Mouse (Mus musculus) frontal cortex, postnatal 36 days (tissue): ENCODE data around the gene Aldh3a2.
A peak's percentile ranks its signal among the peaks of the same experiment; 100 is the strongest.
"Not testable (repeated sequence)": the region's sequence is repeated elsewhere in the genome, so short reads cannot be mapped to it uniquely, and the experiment has no call there.

Experiments used
- DNase-seq, 2 experiments: peaks; one replicate each; pipeline ENCODE4 v3.0.0; 2022; ENCODE audit warnings: low spot score in 2 of 2

The Aldh3a2 gene

DNA sequence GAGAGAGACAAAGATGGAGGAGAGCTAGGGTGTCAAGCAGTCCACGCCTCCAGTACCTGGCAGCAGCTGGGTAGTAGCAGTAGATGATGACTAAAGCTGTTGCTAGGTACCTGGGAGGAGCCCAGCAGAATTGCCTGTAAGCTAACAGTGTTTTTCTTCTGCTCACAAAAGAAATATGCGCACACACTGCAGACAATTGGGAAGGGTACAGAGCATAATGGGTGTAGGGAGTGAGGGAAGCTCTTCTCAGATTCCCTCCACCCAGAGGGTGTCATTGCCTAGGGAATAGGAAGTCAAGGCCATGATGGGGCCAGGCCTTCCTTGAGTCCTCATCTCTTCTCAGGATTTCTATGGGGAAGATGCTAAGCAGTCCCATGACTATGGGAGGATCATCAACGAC lies 51.3 kb downstream of the Aldh3a2 start:
- DNase-seq, result no peak

DNA sequence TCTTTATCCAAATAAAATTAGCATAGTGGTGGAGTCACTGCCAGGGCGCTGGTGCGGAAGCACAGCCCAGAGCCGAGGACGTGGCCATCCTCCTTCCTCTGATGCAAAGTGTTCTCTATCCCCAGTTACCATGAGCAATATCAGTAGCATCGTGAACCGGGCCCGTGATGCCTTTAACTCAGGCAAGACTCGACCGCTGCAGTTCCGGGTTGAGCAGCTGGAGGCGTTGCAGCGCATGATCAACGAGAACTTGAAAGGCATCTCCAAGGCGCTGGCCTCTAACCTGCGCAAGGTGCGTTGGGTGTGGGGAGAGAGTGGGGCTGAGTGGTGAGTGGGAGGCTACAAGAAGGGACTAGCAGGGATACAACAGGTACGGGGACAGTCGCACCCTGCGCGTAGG lies 55.2 kb downstream of the Aldh3a2 start:
- DNase-seq, result no peak

DNA sequence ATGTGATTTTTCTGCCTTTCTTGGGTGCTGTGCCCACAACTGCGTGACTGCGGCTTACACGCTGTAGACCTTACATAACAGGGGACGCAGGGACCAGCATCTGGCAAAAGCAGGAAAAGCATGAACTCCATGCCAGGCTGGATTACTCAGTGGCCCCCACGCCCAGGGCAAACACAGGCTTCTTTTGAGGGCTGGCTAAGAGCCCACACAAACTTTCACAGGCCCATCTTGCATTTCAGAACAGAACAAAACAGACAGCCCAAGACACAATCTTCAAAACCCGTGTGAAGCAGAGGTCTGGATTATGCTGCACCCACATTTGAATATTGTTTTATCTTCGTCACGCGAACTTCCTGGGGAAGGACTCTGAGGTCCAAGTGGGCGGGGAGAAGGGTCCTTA lies 58.9 kb downstream of the Aldh3a2 start:
- no peak for DNase-seq

DNA sequence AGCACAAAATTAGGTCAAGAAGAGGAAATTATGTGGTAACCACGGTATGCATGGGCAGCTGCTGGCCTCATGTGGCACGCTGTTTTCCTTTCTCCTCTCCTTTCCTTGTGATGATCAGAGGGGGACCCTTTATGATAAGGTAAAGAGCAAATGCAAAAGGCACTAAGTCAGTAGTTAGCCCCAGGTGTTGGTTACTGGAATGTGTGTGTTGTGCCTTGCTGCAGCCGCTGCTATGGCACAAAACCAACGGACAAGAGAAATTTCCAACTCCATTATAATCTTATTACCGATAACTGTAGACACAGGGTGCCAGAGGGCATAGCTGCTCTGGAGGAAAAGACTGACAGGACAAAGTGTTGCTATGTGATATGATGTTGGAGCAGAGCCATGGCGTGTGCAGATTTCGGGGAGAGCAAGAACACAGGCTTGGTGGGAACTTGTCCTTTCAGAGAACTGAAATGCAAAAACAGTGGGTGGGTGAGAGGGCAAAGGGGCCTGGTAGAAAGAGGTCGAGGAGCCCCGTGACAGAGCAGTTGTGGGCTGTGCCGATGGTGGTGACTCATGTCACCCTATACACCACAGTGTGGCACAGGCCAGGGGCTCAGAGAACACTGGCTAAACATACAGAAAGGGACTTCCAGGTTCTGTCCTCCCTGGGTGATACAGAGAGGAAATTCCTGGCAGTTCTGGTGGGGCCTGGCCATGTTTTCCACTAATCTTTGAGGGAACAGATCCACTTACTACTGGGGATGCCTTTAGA lies 59.6 kb downstream of the Aldh3a2 start, which contains the start of gene Aldh3a1:
Gene Aldh3a1, plus strand, starts transcription at position 51 of the 760 bp plus-strand sequence.
- no peak for DNase-seq

DNA sequence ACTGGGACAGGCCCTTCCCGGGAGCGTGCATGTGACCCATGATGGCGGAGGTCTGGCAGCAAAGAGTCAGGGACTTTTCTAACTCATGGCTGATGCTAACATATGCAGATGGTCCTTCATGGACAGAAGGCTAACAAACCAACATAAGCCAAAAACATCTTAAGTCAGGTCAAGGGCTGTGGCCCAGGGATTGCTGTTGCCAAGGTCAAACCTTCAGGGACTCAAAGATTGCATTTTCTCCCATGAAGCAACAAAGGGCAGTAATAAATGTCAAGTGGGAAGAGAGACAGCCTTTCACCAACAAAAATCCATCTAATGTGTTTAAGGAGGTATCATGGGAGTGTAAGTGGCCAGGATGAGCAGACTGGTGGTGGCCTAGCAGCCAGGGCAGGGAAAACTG lies 61.1 kb downstream of the Aldh3a2 start:
- no peak for DNase-seq

DNA sequence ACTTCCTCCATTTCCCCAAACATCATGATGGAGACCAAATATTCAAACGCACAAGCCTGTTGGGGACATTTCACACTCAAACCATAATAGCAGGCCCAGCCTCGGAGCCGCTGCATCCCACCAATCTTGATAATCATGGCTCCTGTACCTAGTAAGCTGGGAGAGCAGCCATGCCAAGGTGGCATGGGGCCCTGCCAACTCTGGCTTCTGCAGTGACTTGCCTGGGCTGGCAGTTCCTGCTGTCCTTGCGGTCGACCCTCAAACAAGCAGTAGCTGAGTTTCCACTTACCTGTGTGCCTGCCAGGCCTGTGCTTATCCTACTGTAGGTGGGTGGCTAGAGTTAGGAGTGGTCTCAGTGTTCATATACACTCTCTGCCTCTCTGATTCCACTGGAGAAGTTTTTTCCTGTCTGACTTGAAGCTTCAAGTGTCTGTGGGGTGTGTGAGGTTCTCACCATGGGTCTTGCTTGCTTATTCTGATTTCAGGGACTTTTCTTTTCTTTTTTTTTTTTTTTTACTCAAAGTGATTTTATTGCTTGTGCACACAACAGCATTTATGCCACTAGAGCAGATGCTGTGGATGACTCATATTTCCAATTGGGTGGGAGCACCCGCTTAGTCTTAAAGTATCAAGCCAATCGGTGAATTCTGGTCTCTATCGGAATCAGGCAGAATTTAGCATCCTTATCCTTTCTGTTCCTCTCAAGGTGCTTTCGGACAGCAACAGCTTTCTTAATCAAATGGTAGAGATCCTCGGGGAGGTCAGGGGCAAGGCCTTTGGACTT lies 61.9 kb downstream of the Aldh3a2 start:
- DNase-seq, result peak in 1 of 2 experiments; percentile 49

DNA sequence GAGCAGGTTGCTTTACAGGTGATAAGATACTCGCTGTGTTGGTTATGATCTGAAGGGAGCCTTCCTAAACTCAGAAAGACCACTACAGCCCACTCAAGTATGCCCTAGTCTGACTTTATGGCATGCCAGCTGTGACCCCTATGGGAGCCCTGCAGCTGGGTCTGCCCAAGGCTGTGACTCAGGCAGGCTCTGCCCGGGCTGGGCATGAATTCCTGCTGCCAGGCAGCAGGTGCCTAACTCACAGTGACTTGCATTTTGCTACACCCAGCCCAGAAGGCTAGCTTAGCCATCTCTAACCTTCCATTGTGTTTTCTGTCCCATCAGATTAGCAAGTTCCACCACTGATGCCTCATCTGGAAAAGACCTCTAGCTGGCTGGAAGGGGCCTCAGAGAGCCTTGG lies 64.5 kb downstream of the Aldh3a2 start:
- DNase-seq, result no peak

DNA sequence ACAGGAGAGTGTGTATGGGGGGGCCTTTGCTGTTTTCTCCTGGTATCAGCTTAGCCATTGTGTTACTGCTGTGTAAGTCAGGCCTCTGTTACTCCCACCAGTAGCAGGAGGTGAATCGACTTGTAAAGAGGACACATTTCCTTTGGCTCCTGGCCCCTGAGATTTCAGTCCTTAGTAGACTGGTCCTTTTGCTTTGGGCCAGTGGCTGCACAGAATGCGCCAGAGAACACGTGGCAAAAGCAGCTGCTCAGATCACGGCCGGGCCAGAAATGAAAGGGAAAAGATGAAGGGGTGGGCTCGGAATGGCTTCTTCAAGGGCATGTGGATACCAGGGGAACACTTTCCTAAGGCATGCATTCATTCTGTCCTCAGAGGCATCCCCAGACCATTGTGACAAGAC lies 65.1 kb downstream of the Aldh3a2 start:
- no peak for DNase-seq

DNA sequence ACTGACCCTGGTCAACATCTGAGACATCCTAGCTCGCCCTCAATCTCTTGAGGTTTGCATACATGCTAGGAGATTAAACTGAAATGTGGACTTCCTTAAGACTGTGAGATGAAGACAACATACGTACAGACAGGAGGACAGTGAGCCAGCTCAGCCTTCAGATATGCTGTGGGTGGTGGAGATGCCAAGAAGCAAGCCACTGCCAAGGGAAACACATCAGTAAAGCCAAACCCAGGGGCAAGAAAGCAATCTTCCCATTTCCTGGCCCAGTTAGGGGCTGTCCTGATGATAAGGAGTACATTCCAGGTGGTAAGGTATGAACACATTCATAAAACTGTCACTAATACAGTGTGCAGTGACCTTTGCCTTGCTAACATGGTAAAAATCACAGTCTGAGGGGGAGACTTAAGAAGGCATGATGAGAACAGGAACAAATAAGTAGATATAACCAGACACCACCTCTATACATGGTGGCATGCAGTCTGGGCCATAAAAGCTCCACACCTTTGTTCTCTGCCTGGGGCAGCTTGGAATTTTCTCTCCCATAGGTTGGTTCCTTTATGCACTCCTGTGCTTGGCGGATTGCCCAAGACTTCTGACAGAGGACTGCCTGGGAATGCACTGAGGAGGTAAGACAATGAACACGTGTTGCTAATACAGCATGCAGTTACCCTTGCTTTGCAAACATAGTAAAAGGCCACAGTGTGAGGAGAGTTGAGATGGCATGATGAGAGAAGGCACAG lies 67.5 kb downstream of the Aldh3a2 start:
- no peak for DNase-seq

DNA sequence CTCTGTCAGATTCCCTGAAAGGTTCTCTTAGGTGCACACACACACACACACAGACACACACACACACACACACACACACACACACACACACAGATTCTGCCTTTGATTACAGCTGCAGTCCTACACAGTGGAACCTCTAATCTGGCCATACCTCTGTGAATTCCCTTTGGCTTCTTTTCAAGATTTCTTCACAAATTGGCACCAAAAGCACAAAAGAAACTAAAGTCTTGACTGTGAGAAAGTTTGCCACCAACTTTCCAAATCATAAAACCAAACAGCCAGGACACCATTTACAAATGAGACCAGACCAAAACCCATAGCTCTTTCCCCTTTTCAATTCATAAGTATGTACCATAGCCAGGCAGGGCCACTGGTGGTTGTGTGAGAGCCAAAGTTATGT lies 69.3 kb downstream of the Aldh3a2 start:
- DNase-seq, result no peak

DNA sequence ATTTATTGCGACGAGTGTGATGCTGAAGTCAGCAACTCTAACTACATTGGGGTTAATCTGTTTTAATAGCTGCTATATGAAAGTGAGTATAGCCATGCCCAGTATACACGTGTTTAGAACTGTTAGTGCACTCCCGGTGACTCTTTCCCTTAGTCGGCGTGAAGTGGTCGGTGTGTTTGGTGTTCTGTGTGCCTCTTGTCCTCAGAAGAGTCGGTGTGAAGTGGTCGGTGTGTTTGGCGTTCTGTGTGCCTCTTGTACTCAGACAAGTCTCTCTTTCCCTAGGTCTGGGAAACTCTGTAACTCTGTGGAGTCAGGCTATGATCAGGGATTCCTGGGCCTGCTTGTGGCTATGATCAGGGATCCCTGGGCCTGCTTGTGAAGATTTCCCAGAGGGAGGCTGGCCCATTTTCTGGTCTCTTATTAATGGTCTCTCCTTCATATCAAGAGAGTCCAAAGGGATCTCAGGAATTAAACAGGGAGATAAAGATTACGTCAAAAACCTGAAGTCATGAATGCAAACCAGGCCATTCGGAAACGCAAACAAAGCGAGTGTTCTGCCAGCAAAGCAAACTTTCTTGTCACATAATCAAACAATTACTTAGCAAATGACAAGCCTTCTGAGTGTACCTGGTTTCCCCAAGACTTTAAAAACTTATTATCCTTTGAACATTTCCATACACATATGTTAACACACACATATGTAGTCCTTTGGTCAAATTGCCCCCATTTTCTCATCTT lies 70.5 kb downstream of the Aldh3a2 start:
- no peak for DNase-seq

DNA sequence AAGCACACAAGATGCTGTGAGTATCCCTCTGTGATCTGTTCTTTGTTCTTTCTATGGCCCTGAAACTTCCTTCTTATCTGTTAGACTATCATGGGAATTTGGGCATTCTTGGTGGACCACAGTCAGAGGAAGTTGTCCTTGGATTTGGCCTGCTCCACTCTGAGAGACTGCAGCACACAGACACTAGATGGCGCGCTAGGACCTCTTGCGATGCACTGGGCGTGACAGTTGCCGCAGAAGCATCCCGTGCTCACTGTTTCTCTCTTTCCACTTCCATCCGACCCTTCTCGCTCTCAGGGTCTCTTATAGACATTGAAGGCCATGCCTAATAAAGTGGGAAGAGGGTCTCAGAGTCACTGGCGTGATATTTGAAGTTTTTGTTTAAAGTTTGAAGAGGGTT lies 73.9 kb downstream of the Aldh3a2 start:
- DNase-seq, result peak; percentile 76 to 84

DNA sequence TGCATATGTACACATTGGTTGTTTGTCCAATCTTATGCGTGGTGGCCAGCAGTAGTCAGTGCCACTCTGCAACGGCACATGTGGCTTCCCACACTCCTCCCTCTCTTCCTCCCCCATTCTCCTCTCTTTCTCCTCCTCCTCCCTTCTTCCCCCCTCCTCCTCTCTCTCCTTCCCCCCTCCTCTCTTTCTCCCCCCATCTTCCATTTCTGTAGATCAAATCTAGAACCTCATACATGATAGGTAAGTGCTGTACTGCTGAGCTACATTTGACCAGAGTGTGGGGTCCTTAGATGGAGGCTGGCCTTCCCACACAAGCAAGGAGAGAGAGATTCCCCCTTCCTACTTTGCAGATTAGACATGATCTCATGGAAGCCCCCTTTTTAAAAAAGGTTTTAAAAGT lies 74.5 kb downstream of the Aldh3a2 start:
- no peak for DNase-seq

DNA sequence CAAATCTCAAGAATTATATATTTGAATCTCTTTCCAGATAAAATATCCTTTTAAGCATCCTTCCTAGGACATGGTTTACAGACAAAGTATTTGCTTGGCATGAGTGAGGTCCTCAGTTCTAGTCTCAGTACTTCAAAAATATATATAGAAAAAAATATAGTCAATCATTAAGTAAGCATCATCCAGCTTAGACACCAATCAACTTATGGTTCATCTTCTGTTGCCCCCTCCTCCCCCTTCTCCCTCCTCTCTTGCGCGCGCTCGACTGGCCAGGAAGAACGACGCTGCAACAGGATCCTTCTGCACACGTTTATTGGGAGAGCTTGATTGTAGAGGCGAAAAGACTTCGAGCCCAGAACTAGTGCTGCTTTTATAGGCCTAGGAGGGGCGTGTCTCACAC lies 75.1 kb downstream of the Aldh3a2 start:
- not testable (repeated sequence) for DNase-seq

DNA sequence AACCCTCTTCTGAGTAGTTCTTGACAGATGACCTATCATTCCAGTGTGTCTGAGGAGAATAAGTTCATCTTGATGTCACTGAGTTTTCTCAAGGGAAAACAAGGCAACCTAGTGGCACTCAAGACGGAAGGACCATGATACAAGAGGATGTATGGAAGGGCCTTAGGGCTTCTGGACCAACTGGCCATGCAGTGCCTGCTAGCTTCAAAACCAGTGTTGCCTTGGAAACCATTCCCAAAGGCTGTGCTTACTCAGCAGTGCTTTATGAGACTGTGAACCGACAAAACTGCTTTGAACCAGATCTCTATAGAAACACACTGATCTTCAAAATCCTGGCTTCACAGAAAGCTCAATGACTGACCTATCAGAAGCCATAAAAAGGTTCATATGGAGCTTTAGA lies 76.5 kb downstream of the Aldh3a2 start:
- no peak for DNase-seq

DNA sequence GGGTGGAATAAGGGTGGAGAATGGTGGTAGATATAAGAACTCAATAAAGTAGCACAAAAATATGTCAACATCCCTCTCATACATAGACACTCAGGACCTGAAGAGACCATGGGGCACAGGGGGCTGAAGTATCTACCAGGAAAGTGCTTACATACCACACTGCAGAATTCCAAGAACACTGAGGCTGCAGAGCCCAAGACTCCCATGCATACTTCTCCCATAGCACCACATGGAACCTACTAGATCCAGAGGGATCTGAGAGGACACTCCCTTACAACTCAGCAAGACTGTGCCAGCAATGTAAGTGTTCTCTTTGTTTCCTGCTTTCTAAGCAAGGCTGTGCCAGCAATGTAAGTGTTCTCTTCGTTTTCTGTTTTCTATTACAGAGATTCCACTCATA lies 83.4 kb downstream of the Aldh3a2 start:
- DNase-seq, result no peak

DNA sequence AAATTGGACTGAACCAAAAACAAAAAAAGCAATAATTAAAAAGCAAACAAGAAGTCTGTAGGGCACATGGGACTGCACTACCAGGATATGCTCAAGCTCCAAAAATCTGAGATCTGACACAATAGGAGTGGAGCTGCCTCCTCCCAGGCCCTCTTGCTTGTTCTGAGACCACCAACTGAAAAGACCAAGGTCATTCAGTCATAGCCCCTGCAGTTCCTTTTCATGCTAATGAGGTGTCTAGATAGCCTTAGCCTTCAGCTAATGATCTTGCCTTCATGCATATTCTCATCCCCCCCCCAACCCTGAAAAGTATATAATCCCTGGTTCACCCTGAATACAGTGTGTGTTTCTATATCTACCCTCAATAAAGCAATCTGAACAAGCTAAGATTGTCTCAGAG lies 85.6 kb downstream of the Aldh3a2 start:
- no peak for DNase-seq

DNA sequence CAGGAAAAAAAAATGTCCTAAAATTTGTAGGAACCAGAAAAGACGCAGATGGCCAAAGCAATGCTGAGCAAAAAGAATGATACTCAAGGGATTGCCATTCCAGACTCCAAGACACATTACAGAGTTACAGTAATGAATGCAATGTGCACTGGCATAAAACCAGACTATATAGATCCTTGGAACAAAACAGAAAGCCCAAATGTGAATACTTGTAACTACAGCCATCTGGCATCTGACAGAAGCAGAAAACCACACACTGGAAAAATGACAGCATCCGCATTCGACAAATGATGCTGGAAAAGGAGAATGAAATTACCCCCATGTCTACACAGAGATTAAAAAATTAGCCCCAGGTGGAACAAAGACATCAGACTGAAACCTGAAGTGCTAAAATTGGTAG lies 86.9 kb downstream of the Aldh3a2 start:
- DNase-seq, result peak in 1 of 2 experiments; percentile 39

DNA sequence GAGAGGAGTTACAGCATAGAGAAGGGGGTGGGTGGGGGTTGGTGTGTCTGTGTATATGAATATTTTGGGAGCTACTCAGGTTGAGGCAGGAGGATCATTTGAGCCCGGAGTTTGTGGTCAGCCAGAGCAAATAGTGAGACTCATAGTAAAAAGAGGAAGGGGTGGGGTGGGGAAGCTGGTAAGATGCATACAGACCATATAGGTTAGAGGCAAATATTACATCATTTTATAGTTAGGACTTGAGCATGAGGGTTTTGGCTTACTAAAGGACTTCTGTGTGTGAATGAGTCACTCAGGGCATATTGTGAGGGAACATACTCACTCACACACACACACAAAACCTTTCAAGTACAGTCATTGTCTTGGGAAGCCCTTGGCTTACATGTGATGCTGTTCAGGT lies 90.9 kb downstream of the Aldh3a2 start:
- DNase-seq, result no peak

DNA sequence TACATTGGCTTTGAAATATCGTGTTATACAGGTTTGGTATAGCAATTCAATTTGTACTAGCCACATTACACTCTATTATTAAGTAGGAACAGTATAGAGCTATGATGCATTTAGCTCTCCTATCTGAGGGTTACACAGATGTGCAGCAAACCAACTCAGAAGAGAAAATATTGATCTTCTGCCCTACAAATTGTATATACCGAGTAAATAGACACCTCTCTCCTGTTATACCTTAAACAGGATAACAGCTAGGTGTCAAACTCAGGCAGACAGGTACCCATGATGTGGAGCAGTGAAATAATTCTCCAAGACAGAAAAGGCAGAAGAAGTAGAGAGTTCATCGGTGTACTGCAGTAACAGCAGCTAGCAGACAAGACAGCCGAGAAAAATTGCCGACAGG lies 91.5 kb downstream of the Aldh3a2 start:
- no peak for DNase-seq

DNA sequence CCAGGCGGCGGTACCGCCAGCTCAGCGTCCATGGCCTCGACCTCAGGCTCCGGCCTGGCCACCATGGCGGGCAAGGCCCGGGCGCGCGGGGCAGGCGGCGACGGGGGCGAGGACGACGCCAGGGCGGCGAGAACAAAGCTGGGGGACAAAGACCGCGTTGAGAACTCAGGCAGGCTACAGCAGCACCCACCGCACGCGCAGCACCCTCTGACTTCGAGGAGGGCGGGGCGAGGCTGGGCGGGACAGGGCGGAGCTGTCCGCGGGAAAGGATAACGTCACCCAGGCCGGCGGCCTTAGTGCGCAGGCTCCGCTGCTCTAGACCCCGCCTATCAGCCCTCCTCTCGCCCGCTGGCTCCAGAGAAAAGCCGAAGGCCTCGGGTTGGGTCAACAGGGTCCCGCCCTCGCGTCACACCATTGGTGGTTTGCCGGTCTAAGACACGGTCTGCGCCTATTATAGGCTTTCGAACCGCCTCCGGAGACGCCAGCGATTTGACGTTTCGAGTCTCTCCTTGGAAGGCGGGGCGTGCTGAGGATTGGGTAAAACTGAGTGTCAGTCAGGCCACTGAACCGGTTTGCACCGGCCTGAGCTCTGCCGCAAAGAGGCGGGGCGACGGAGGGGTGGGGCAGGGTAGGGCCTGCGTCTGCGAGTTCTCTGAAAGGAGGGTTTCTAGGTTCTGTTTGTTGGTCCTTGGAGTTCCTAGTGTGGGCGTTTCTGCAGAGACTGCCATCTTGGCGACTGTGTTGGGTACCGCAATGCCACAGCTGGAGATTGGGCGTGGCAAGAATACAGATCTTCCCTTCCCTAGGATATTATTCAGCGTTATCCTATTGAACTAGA lies 92.2 kb downstream of the Aldh3a2 start, which contains the start of gene Usp22:
Gene Usp22, minus strand, starts transcription at position 235 of the 838 bp plus-strand sequence.
- DNase-seq, result peak; percentile 100
